Mouse (Mus musculus): ENCODE measurements around the gene Tbc1d24.

Gene Tbc1d24

GRCm38 (mm10) chr17:24207768-24208640, 2.6 kb upstream of the Tbc1d24 start:
- peaks cover 88% of the 10 kb centered on the region for H3K4me1 ChIP-seq (replicated peaks; ENCODE audit: low read depth, low read length)
- peaks cover 71% of the 10 kb centered on the region for H3K27me3 ChIP-seq (ENCODE audit: insufficient read depth, low read length)
- peak overlapping the region; percentile 87 for H3K4me3 ChIP-seq (replicated peaks; ENCODE audit: low read length)
- no peak for TF ChIP-seq CTCF (conservative IDR thresholded peaks at IDR 0.05; ENCODE audit: low read length)
- no peak for TF ChIP-seq POU5F1 (IDR thresholded peaks at IDR 0.05; ENCODE audit: borderline replicate concordance, low read length)
- no peak for TF ChIP-seq NANOG (IDR thresholded peaks at IDR 0.05; ENCODE audit: borderline replicate concordance, low read length)
- no peaks in the 10 kb centered on the region for H3K9me3 ChIP-seq (ENCODE audit: low read length)
- H3K36me3 ChIP-seq (ENCODE audit: insufficient read depth, low read length): no peaks in the 10 kb centered on the region

GRCm38 (mm10) chr17:24206451-24207351, 1.3 kb upstream of the Tbc1d24 start:
- no peaks in the 10 kb centered on the region for H3K9me3 ChIP-seq (ENCODE audit: low read length)
- peaks cover 90% of the 10 kb centered on the region for H3K4me1 ChIP-seq (replicated peaks; ENCODE audit: low read depth, low read length)
- peak overlapping the region; percentile 87 for H3K4me3 ChIP-seq (replicated peaks; ENCODE audit: low read length)
- peaks cover 8% of the 10 kb centered on the region; the same call in 1 of the 2 replicates for H3K36me3 ChIP-seq (ENCODE audit: insufficient read depth, low read length)
- TF ChIP-seq NANOG (IDR thresholded peaks at IDR 0.05; ENCODE audit: borderline replicate concordance, low read length): no peak
- no peak for TF ChIP-seq CTCF (conservative IDR thresholded peaks at IDR 0.05; ENCODE audit: low read length)
- no peak for TF ChIP-seq POU5F1 (IDR thresholded peaks at IDR 0.05; ENCODE audit: borderline replicate concordance, low read length)
- peaks cover 59% of the 10 kb centered on the region for H3K27me3 ChIP-seq (ENCODE audit: insufficient read depth, low read length)

DNA sequence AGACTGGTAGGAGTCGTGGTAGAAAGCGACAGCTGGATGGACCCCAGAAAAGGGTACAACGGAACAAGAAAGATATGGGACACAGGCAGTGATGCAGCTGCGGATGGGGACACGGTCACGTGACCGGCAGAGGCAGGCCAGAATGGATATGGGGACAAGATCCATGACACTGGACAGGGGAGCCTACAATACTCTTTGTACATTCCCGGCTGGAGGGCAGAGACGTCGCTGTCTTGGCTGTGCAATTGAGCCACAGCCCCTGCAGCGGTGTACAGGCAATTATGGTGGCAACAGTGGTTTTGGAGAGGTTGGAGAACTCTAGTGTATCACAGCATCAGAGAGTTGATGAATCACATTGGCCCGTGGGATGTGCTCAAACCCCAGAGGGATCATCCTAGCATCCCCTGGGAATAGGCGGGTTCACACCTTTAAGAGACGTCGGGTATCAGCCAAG, 573 bp upstream of the Tbc1d24 start:
- no peaks in the 10 kb centered on the region for H3K9me3 ChIP-seq (ENCODE audit: low read length)
- no peak for TF ChIP-seq CTCF (conservative IDR thresholded peaks at IDR 0.05; ENCODE audit: low read length)
- peaks cover 15% of the 10 kb centered on the region for H3K36me3 ChIP-seq (ENCODE audit: insufficient read depth, low read length)
- H3K4me1 ChIP-seq (replicated peaks; ENCODE audit: low read depth, low read length): peaks cover 90% of the 10 kb centered on the region
- H3K27me3 ChIP-seq (ENCODE audit: insufficient read depth, low read length): peaks cover 51% of the 10 kb centered on the region
- peak overlapping the region; percentile 87 for H3K4me3 ChIP-seq (replicated peaks; ENCODE audit: low read length)

- peaks cover 22% of the 10 kb centered on the region for H3K36me3 ChIP-seq (ENCODE audit: insufficient read depth, low read length)
- TF ChIP-seq POU5F1 (IDR thresholded peaks at IDR 0.05; ENCODE audit: borderline replicate concordance, low read length) (no peak), NANOG (IDR thresholded peaks at IDR 0.05; ENCODE audit: borderline replicate concordance, low read length) (no peak), CTCF (conservative IDR thresholded peaks at IDR 0.05; ENCODE audit: low read length) (no peak)
- peak overlapping the region; percentile 87 for H3K4me3 ChIP-seq (replicated peaks; ENCODE audit: low read length)
- no peaks in the 10 kb centered on the region for H3K9me3 ChIP-seq (ENCODE audit: low read length)
- peaks cover 40% of the 10 kb centered on the region for H3K27me3 ChIP-seq (ENCODE audit: insufficient read depth, low read length)
- H3K4me1 ChIP-seq (replicated peaks; ENCODE audit: low read depth, low read length): peaks cover 90% of the 10 kb centered on the region
Observed at GRCm38 (mm10) chr17:24204846-24205245, 516 bp downstream of the Tbc1d24 start.

GRCm38 (mm10) chr17:24203611-24204534, 1.5 kb downstream of the Tbc1d24 start:
- H3K36me3 ChIP-seq (ENCODE audit: insufficient read depth, low read length): peaks cover 22% of the 10 kb centered on the region
- peaks cover 93% of the 10 kb centered on the region for H3K4me1 ChIP-seq (replicated peaks; ENCODE audit: low read depth, low read length)
- H3K9me3 ChIP-seq (ENCODE audit: low read length): no peaks in the 10 kb centered on the region
- H3K27me3 ChIP-seq (ENCODE audit: insufficient read depth, low read length): peaks cover 33% of the 10 kb centered on the region
- no peak for TF ChIP-seq POU5F1 (IDR thresholded peaks at IDR 0.05; ENCODE audit: borderline replicate concordance, low read length)
- TF ChIP-seq CTCF (conservative IDR thresholded peaks at IDR 0.05; ENCODE audit: low read length): no peak
- TF ChIP-seq NANOG (IDR thresholded peaks at IDR 0.05; ENCODE audit: borderline replicate concordance, low read length): no peak
- peak overlapping the region; percentile 87 for H3K4me3 ChIP-seq (replicated peaks; ENCODE audit: low read length)

GRCm38 (mm10) chr17:24203068-24203467, 2.3 kb downstream of the Tbc1d24 start:
- H3K27me3 ChIP-seq (ENCODE audit: insufficient read depth, low read length): peaks cover 25% of the 10 kb centered on the region

DNA sequence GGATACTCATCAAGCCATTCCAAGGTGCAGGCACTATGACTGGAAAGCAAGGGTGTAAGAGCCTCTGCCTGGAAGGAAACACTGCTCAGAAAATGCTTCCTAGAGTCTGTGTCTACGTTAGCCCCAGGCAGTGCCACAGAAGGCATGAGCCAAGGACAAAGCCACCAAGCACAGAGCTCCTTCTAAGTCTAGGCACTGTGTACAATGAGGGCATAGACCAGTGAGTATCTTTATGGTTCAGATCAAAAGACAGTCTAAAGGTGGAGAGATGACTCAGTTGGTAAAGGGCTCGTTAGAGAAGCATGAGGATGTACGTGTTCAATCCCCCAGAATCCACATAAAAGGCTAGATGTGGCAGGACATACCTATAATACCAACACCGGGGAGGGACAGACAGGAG, 4.3 kb downstream of the Tbc1d24 start:
- TF ChIP-seq CTCF (conservative IDR thresholded peaks at IDR 0.05; ENCODE audit: low read length): no peak
- TF ChIP-seq NANOG (IDR thresholded peaks at IDR 0.05; ENCODE audit: borderline replicate concordance, low read length): no peak
- TF ChIP-seq POU5F1 (IDR thresholded peaks at IDR 0.05; ENCODE audit: borderline replicate concordance, low read length): no peak
- H3K4me1 ChIP-seq (replicated peaks; ENCODE audit: low read depth, low read length): peaks cover 96% of the 10 kb centered on the region

More at GRCm38 (mm10) chr17:24203068-24203467, 2.3 kb downstream of the Tbc1d24 start:
- TF ChIP-seq NANOG (IDR thresholded peaks at IDR 0.05; ENCODE audit: borderline replicate concordance, low read length): no peak
- no peak for TF ChIP-seq CTCF (conservative IDR thresholded peaks at IDR 0.05; ENCODE audit: low read length)
- TF ChIP-seq POU5F1 (IDR thresholded peaks at IDR 0.05; ENCODE audit: borderline replicate concordance, low read length): no peak
- Histone ChIP-seq H3K4me3 (replicated peaks; ENCODE audit: low read length) (peak overlapping the region; percentile 87), H3K36me3 (ENCODE audit: insufficient read depth, low read length) (peaks cover 22% of the 10 kb centered on the region), H3K9me3 (ENCODE audit: low read length) (no peaks in the 10 kb centered on the region), H3K4me1 (replicated peaks; ENCODE audit: low read depth, low read length) (peaks cover 93% of the 10 kb centered on the region)

More for the DNA sequence above, 4.3 kb downstream of the Tbc1d24 start:
- peaks cover 5% of the 10 kb centered on the region for H3K27me3 ChIP-seq (ENCODE audit: insufficient read depth, low read length)
- H3K36me3 ChIP-seq (ENCODE audit: insufficient read depth, low read length): peaks cover 30% of the 10 kb centered on the region
- H3K9me3 ChIP-seq (ENCODE audit: low read length): no peaks in the 10 kb centered on the region
- no peak overlapping the region for H3K4me3 ChIP-seq (replicated peaks; ENCODE audit: low read length)

Measured in E14TG2a.4 (cell line).